Mouse (Mus musculus) megakaryocyte, embryonic 14.5 days (primary cell): ENCODE measurements around the gene Olfr826.

Experiments
- FLI1 ChIP-seq: IDR thresholded peaks from 2 replicates; pipeline ENCODE4 v1.6.1; 2012; ENCODE audit warnings: low read length, inconsistent platforms, mixed read lengths
- GATA1 ChIP-seq: IDR thresholded peaks from 3 replicates; pipeline ENCODE4 v1.6.1; 2012; ENCODE audit warnings: mixed read lengths, low read length, inconsistent platforms, borderline replicate concordance

GRCm38 (mm10) chr10:130225034-130225433, 41.0 kb upstream of the Olfr826 start:
- no peak for TF ChIP-seq GATA1
- no peak for TF ChIP-seq FLI1
